Comparison of ENCODE assay signal across 13 mouse cellular contexts in the genomic region with DNA sequence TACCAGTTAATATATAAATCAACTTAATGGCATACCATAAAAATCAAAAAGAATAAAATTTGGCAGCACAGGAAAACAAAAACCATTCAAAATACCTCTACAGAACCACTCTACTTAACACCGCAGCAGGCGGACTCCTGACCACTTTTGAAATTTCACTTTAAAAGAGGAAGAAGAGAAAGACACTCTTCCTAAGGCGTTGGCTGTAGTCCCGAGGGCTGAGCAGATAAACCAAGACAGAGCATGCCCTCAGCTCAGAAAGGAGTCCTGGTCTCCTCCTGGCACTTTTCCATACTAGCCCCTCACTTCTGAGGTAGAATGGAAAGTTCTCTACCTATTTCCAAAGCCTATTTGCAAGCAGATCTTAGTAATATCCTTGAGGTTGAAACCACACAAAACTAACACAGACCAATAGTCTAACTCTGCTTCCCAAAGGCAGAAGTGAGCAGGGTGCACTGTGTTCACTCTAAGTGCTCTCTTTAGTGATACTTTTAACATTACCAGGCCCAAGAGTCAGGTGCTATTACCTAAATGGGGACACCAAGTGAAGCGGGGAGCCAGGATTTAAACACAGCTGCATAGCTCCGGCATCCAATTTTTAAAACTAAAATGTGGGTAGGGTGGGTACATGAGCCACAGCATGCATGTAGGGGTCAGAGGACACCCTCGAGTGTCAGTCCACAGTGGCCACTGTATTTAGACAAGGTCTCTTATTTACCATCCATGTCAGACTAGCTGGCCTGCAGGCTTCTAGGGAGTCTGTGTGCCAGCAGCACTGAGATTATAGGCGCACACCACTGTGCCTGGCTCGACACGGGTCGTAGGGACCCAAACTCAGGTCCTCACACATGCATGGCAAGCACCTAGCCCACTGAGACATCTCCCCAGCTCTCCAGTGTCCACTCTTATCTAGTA. TPM values are rescaled to one million over a fixed set of nuclear protein-coding genes. Genes with fewer than 3 reads are reported as not detected.
DNase-seq lines count a peak whose midpoint lies in the region; ATAC-seq and TF ChIP-seq lines count a peak whose summit lies in the region.
"Had no signal": no experiment of that assay in that cellular context is flagged by ENCODE, and none has a peak within 500 bp of the region (broad histone marks: within the 10 kb centered on the region; RNA-seq: fewer than 3 reads in every experiment).

No protein-coding gene starts in this region.

- no peak for DNase-seq in heart, postnatal 36 days
- no peak for DNase-seq in spleen, adult 2 months (ENCODE audit: low read depth in 1 of 2, low spot score in 2 of 2)
- no peak for DNase-seq in spleen, postnatal 14 days (ENCODE audit: low spot score in 2 of 2)
- no peak for DNase-seq in adrenal gland, postnatal 36 days
- DNase-seq in embryo, embryonic 9.5 days (ENCODE audit: extremely low spot score): no peak
- DNase-seq: adrenal gland, postnatal 14 days; cerebellum, adult 8-10 months; kidney, postnatal 25 days; lung, postnatal 10 days had no signal

- H3K9me3 ChIP-seq in heart, embryonic 11.5 days (replicated peaks; ENCODE audit: control insufficient read depth, low read length): no peaks in the 10 kb centered on the region
- no peaks in the 10 kb centered on the region for H3K9me3 ChIP-seq in liver, embryonic 15.5 days (replicated peaks)
- no peaks in the 10 kb centered on the region for H3K9me3 ChIP-seq in neural tube, embryonic 15.5 days (replicated peaks)
- H3K9me3 ChIP-seq: forebrain, embryonic 15.5 days had no signal

- no peak overlapping the region for H3K9ac ChIP-seq in heart, embryonic 11.5 days (ENCODE audit: low read depth, low read length)
- H3K9ac ChIP-seq in liver, embryonic 15.5 days: no peak overlapping the region
- H3K9ac ChIP-seq in neural tube, embryonic 15.5 days (replicated peaks): no peak overlapping the region
- H3K9ac ChIP-seq: forebrain, embryonic 15.5 days had no signal

- no peak for ATAC-seq in heart, embryonic 11.5 days (replicated peaks; ENCODE audit: insufficient number of reproducible peaks, low FRiP score, low TSS enrichment)
- no peak for ATAC-seq in liver, embryonic 15.5 days (ENCODE audit: insufficient read depth)
- no peak for ATAC-seq in neural tube, embryonic 15.5 days (ENCODE audit: low FRiP score)
- ATAC-seq: forebrain, embryonic 15.5 days had no signal

- H3K27me3 ChIP-seq in heart, embryonic 11.5 days (ENCODE audit: control insufficient read depth, insufficient read depth, low read length): no peaks in the 10 kb centered on the region
- no peaks in the 10 kb centered on the region for H3K27me3 ChIP-seq in spleen, adult 2 months (ENCODE audit: control insufficient read depth, insufficient read depth, low read length)
- no peaks in the 10 kb centered on the region for H3K27me3 ChIP-seq in liver, embryonic 15.5 days
- H3K27me3 ChIP-seq in neural tube, embryonic 15.5 days (replicated peaks): no peaks in the 10 kb centered on the region
- H3K27me3 ChIP-seq: forebrain, embryonic 15.5 days had no signal

- intact Hi-C loops in heart, postnatal 36 days (cut with DNase I): loop anchor here (1.0 kb wide), 1 partner anchor 11 kb away; no protein-coding TSS in a partner anchor

- no peak overlapping the region for H3K4me3 ChIP-seq in heart, embryonic 11.5 days (ENCODE audit: low read depth, low read length)
- H3K4me3 ChIP-seq in spleen, adult 2 months (ENCODE audit: extremely low read depth, insufficient read depth, insufficient read length): no peak overlapping the region
- no peak overlapping the region for H3K4me3 ChIP-seq in liver, embryonic 15.5 days (replicated peaks)
- no peak overlapping the region for H3K4me3 ChIP-seq in neural tube, embryonic 15.5 days (replicated peaks)
- H3K4me3 ChIP-seq: forebrain, embryonic 15.5 days had no signal

- WGBS in heart, embryonic 11.5 days (ENCODE audit: insufficient replicate concordance): 79% methylated on average over 11 of the region's 11 CpGs
- WGBS in spleen, adult 2 months: 66% methylated on average over 11 of the region's 11 CpGs
- 58% methylated on average over 11 of the region's 11 CpGs for WGBS in liver, embryonic 15.5 days (ENCODE audit: insufficient replicate concordance)
- 91% methylated on average over 11 of the region's 11 CpGs for WGBS in neural tube, embryonic 15.5 days

- peaks cover 66% of the 10 kb centered on the region for H3K4me1 ChIP-seq in heart, embryonic 11.5 days (ENCODE audit: control insufficient read depth, insufficient read depth, low read length)
- peaks cover 8% of the 10 kb centered on the region; the same call in 1 of the 2 replicates for H3K4me1 ChIP-seq in spleen, adult 2 months (ENCODE audit: control insufficient read depth, insufficient read depth, insufficient read length)
- peaks cover 57% of the 10 kb centered on the region for H3K4me1 ChIP-seq in liver, embryonic 15.5 days (replicated peaks)
- H3K4me1 ChIP-seq in neural tube, embryonic 15.5 days: peaks cover 27% of the 10 kb centered on the region

- H3K4me2 ChIP-seq in heart, embryonic 11.5 days: no peak overlapping the region
- H3K4me2 ChIP-seq in liver, embryonic 15.5 days: no peak overlapping the region
- H3K4me2 ChIP-seq in neural tube, embryonic 15.5 days: no peak overlapping the region
- H3K4me2 ChIP-seq: forebrain, embryonic 15.5 days had no signal

- no peak for TF ChIP-seq CTCF in spleen, adult 2 months (IDR thresholded peaks at IDR 0.05; ENCODE audit: extremely low read depth, insufficient read depth, insufficient read length, insufficient replicate concordance)

- peaks cover 7% of the 10 kb centered on the region; the same call in 1 of the 2 replicates for H3K36me3 ChIP-seq in heart, embryonic 11.5 days (ENCODE audit: control insufficient read depth, insufficient read depth, low read length)
- H3K36me3 ChIP-seq in spleen, adult 2 months (ENCODE audit: control insufficient read depth, insufficient read depth, low read length): no peaks in the 10 kb centered on the region
- H3K36me3 ChIP-seq in liver, embryonic 15.5 days (replicated peaks): peaks cover 35% of the 10 kb centered on the region
- H3K36me3 ChIP-seq in neural tube, embryonic 15.5 days: no peaks in the 10 kb centered on the region

- H3K27ac ChIP-seq in heart, embryonic 11.5 days (ENCODE audit: low read depth, low read length): peak overlapping the region; percentile 76
- H3K27ac ChIP-seq in spleen, adult 2 months (ENCODE audit: insufficient read depth, low read length): 0 out of 2 replicates have a peak overlapping the region, but pooled peaks have one; percentile 5
- peak overlapping the region; percentile 4; the same call in 1 of the 2 replicates for H3K27ac ChIP-seq in liver, embryonic 15.5 days (replicated peaks)
- H3K27ac ChIP-seq in neural tube, embryonic 15.5 days (replicated peaks): no peak overlapping the region

- TF ChIP-seq POLR2A in spleen, adult 2 months (IDR thresholded peaks at IDR 0.05; ENCODE audit: low read depth, low read length): no peak

RNA-seq across cellular contexts. Expression of gene Clic4, which starts 15.8 kb away (rescaled TPM):
- polyA plus RNA-seq in heart, embryonic 11.5 days (2014; fragmentation: Nextera tagmentation; extraction: Ambion mirVana): 156 and 251 TPM in 2 replicates
- total RNA-seq in heart, postnatal 36 days (2021): 100 to 1,000 TPM; 241 to 254 TPM
- 34.7 and 40.8 TPM in 2 replicates for polyA plus RNA-seq in spleen, adult 2 months (2012; rRNA removed)
- polyA plus RNA-seq in liver, embryonic 15.5 days (2015; fragmentation: Nextera tagmentation; extraction: Ambion mirVana): 110 and 120 TPM in 2 replicates
- 45.3 and 62.7 TPM in 2 replicates for polyA plus RNA-seq in neural tube, embryonic 15.5 days (2015; fragmentation: Nextera tagmentation; extraction: Ambion mirVana)
- total RNA-seq in adrenal gland, postnatal 36 days (2021): 100 to 1,000 TPM in 1 of 2 experiments, 10 to 100 TPM in 1; 73.1 to 114 TPM
